Mouse (Mus musculus) ES-E14 (cell line): ENCODE results near the gene Ube3b.

Source experiments
- CHD2 ChIP-seq: IDR thresholded peaks from 2 replicates; pipeline ENCODE4 v1.6.1; 2014; ENCODE audit warnings: mild to moderate bottlenecking, low read depth, low read length, inconsistent platforms
- HCFC1 ChIP-seq: IDR thresholded peaks from 2 replicates; pipeline ENCODE4 v1.6.1; 2012; ENCODE audit warnings: low read length, inconsistent platforms, borderline replicate concordance; ENCODE audit not compliant: insufficient read depth
- ZC3H11A ChIP-seq: IDR thresholded peaks from 2 replicates; pipeline ENCODE4 v1.6.1; 2012; ENCODE audit warnings: low read depth, mild to moderate bottlenecking, inconsistent platforms, low read length, borderline replicate concordance
- ZNF384 ChIP-seq: IDR thresholded peaks from 2 replicates; pipeline ENCODE4 v1.6.1; 2012; ENCODE audit warnings: low read depth, low read length, inconsistent platforms

- TF ChIP-seq ZNF384 (no peak), CHD2 (no peak), HCFC1 (no peak), ZC3H11A (no peak)
These were observed 43.6 kb downstream of the Ube3b start for GRCm38 (mm10) chr5:114423961-114424360.
